Mouse (Mus musculus): ENCODE data around the gene Dnajb14.

DNA sequence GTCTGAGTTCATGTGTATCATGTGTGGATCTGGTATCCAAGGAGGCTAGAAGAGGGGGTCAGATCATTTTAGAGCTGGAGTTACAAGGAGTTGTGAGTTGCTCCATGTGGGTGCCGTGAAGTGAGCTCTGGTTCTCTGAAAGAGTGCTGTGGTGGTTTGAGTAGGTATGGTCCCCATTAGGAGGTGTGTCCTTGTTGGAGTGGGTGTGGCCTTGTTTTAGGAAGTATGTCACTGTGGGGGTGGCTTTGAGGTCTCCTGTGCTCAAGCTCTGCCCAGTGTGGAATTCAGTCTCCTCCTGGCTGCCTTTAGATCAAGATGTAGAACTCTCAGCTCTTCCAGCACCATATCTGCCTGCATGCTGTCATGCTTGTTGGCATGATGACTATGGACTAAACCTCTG, 24.5 kb upstream of the Dnajb14 start:
- TF ChIP-seq CTCF (IDR thresholded peaks at IDR 0.05; ENCODE audit: borderline replicate concordance, insufficient read depth, low read length) (no peak), POLR2A (IDR thresholded peaks at IDR 0.05; ENCODE audit: low read depth, low read length) (no peak)

Data from embryonic fibroblast, embryonic 13.5 days (primary cell).